Mouse (Mus musculus) Patski (cell line): ENCODE results near the gene Lyz1. TPM values are rescaled to one million over a fixed set of nuclear protein-coding genes. Genes with fewer than 3 reads are reported as not detected.

Source experiments
- ATAC-seq: fragments of 100-300 bp; one replicate; pipeline ENCODE4 v1.8.0; 2021
- CTCF ChIA-PET: fragments of 350-600 bp; sonication (Branson Sonifier 250); formaldehyde crosslinking; loops from one replicate; lab custom pipeline; 2022; ENCODE audit warnings: inconsistent platforms; lab: Charles Lee
- POLR2A ChIA-PET: fragments of 350-600 bp; sonication (Branson Sonifier 250); formaldehyde crosslinking; loops from one replicate; lab custom pipeline; 2022; ENCODE audit warnings: antibody characterized with exemption, inconsistent platforms; lab: Charles Lee
- DNase-seq: peaks from one replicate; pipeline ENCODE4 v3.0.0-alpha.2; 2011; ENCODE audit warnings: low read depth, low spot score
- H3K27me3 ChIP-seq: fragments of 371-371 bp; one replicate; pipeline ENCODE4 v1.5.1; 2021
- CTCF ChIP-seq: fragments of 100-300 bp; IDR thresholded peaks from one replicate; pipeline ENCODE4 v1.5.1; 2021
- in situ Hi-C: fragments of 300-500 bp; cut with MboI; formaldehyde crosslinking; loops from 3 replicates; pipeline ENCODE4 v1.11.1; 2018; ENCODE audit warnings: low pct_unique_long_range_greater_than_20kb, mixed read lengths
- polyA plus RNA-seq: library from polyadenylated mRNA; unstranded; gene quantifications from one replicate; pipeline ENCODE4 v1.2.3, GENCODE M21; 2021

The Lyz1 gene
- polyA plus RNA-seq: 0.06 TPM

- POLR2A ChIA-PET: no interaction called here
- DNase-seq (no peak), ATAC-seq (no peak)
- in situ Hi-C loops: no loop called here
- TF ChIP-seq CTCF: no peak
- CTCF ChIA-PET: no interaction called here
- peaks cover 16% of the 10 kb centered on the region for H3K27me3 ChIP-seq
Measured at GRCm38 (mm10) chr10:117292671-117293070, at the start of gene Lyz1. Gene Lyz1, minus strand, starts transcription at chr10:117292868.

- in situ Hi-C loops: loop anchor here (25.0 kb wide), 1 partner anchor 280 kb away; the partner anchor contains the start of gene Cct2
- TF ChIP-seq CTCF: no peak
- CTCF ChIA-PET: interaction anchor here (1.3 kb wide), 1 partner anchor 11 kb away, joined by 3 read pairs; no protein-coding TSS in a partner anchor
- no peaks in the 10 kb centered on the region for H3K27me3 ChIP-seq
- POLR2A ChIA-PET: no interaction called here
- ATAC-seq (no peak), DNase-seq (no peak)
Measured at GRCm38 (mm10) chr10:117342406-117342805, 49.7 kb upstream of the Lyz1 start.

- no peak for TF ChIP-seq CTCF
- ChIA-PET POLR2A (interaction anchor here (0.7 to 1.0 kb wide), 2 partner anchors 8 to 94 kb away, joined by 3 to 4 read pairs; no protein-coding TSS in a partner anchor), CTCF (interaction anchor here (1.2 to 2.3 kb wide), 2 partner anchors 11 to 94 kb away, joined by 3 to 10 read pairs; no protein-coding TSS in a partner anchor)
- no peak for DNase-seq
- no peak for ATAC-seq
- in situ Hi-C loops: loop anchor here (25.0 kb wide), 1 partner anchor 279 kb away; the partner anchor contains the start of gene Cct2
- no peaks in the 10 kb centered on the region for H3K27me3 ChIP-seq
Measured at GRCm38 (mm10) chr10:117341029-117341428, 48.4 kb upstream of the Lyz1 start.

- POLR2A ChIA-PET: interaction anchor here (0.6 kb wide), 1 partner anchor 143 kb away, joined by 3 read pairs; no protein-coding TSS in a partner anchor
- in situ Hi-C loops: loop anchor here (25.0 kb wide), 1 partner anchor 277 kb away; the partner anchor contains the start of gene Cct2
- DNase-seq: no peak
- CTCF ChIA-PET: no interaction called here
- ATAC-seq: no peak
- H3K27me3 ChIP-seq: no peaks in the 10 kb centered on the region
- no peak for TF ChIP-seq CTCF
Measured at GRCm38 (mm10) chr10:117339241-117339640, 46.6 kb upstream of the Lyz1 start.

GRCm38 (mm10) chr10:117337946-117338345, 45.3 kb upstream of the Lyz1 start:
- DNase-seq (no peak), ATAC-seq (no peak)
- ChIA-PET CTCF (no interaction called here), POLR2A (no interaction called here)
- TF ChIP-seq CTCF: peak; percentile 27
- in situ Hi-C loops: loop anchor here (25.0 kb wide), 1 partner anchor 276 kb away; the partner anchor contains the start of gene Cct2
- no peaks in the 10 kb centered on the region for H3K27me3 ChIP-seq

- DNase-seq (no peak), ATAC-seq (no peak)
- no peaks in the 10 kb centered on the region for H3K27me3 ChIP-seq
- in situ Hi-C loops: loop anchor here (25.0 kb wide), 1 partner anchor 273 kb away; the partner anchor contains the start of gene Cct2
- no peak for TF ChIP-seq CTCF
- POLR2A ChIA-PET: interaction anchor here (0.7 kb wide), 2 partner anchors 95 to 472 kb away, joined by 3 to 5 read pairs; no protein-coding TSS in a partner anchor
- CTCF ChIA-PET: interaction anchor here (1.3 to 2.0 kb wide), 2 partner anchors 13 to 17 kb away, joined by 3 to 9 read pairs; no protein-coding TSS in a partner anchor
Measured at GRCm38 (mm10) chr10:117335649-117336048, 43.0 kb upstream of the Lyz1 start.

GRCm38 (mm10) chr10:117330521-117330920, 37.9 kb upstream of the Lyz1 start:
- H3K27me3 ChIP-seq: no peaks in the 10 kb centered on the region
- peak; percentile 54 for ATAC-seq
- ChIA-PET CTCF (interaction anchor here (1.9 kb wide), 1 partner anchor 10 kb away, joined by 10 read pairs; no protein-coding TSS in a partner anchor), POLR2A (no interaction called here)
- in situ Hi-C loops: loop anchor here (25.0 kb wide), 1 partner anchor 268 kb away; the partner anchor contains the start of gene Cct2
- DNase-seq: no peak
- TF ChIP-seq CTCF: peak; percentile 53

- ChIA-PET POLR2A (no interaction called here), CTCF (interaction anchor here (0.7 kb wide), 1 partner anchor 11 kb away, joined by 3 read pairs; no protein-coding TSS in a partner anchor)
- ATAC-seq: no peak
- no peaks in the 10 kb centered on the region for H3K27me3 ChIP-seq
- no peak for DNase-seq
- no peak for TF ChIP-seq CTCF
- in situ Hi-C loops: no loop called here
Measured at GRCm38 (mm10) chr10:117323782-117324181, 31.1 kb upstream of the Lyz1 start.

- no peak for TF ChIP-seq CTCF
- in situ Hi-C loops: no loop called here
- DNase-seq: no peak
- ChIA-PET CTCF (no interaction called here), POLR2A (no interaction called here)
- H3K27me3 ChIP-seq: no peaks in the 10 kb centered on the region
- ATAC-seq: no peak
Measured at GRCm38 (mm10) chr10:117322630-117323029, 30.0 kb upstream of the Lyz1 start.

GRCm38 (mm10) chr10:117320571-117320981, 27.9 kb upstream of the Lyz1 start:
- ATAC-seq (peak; percentile 39), DNase-seq (peak; percentile 4)
- CTCF ChIA-PET: no interaction called here
- no peaks in the 10 kb centered on the region for H3K27me3 ChIP-seq
- TF ChIP-seq CTCF: no peak
- in situ Hi-C loops: no loop called here
- POLR2A ChIA-PET: no interaction called here

GRCm38 (mm10) chr10:117316391-117316790, 23.7 kb upstream of the Lyz1 start:
- ATAC-seq: no peak
- ChIA-PET POLR2A (no interaction called here), CTCF (no interaction called here)
- no peak for DNase-seq
- TF ChIP-seq CTCF: no peak
- in situ Hi-C loops: no loop called here
- H3K27me3 ChIP-seq: peaks cover 9% of the 10 kb centered on the region
